ENCODE assay signal across 15 mouse cellular contexts in genomic region chr4:86663919-86664318, GRCm38 (mm10). TPM values are rescaled to one million over a fixed set of nuclear protein-coding genes. Genes with fewer than 3 reads are reported as not detected.
DNase-seq lines count a peak whose midpoint lies in the region; ATAC-seq and TF ChIP-seq lines count a peak whose summit lies in the region.
"Had no signal": no experiment of that assay in that cellular context is flagged by ENCODE, and none has a peak within 500 bp of the region (broad histone marks: within the 10 kb centered on the region; RNA-seq: fewer than 3 reads in every experiment).

No protein-coding gene starts in this region.

- WGBS in embryonic facial prominence, embryonic 11.5 days = 42% methylated on average over 4 of the region's 4 CpGs
- WGBS in embryonic facial prominence, embryonic 10.5 days = 52% methylated on average over 4 of the region's 4 CpGs
- 51% methylated on average over 4 of the region's 4 CpGs for WGBS in lung, postnatal 0 days
- WGBS in liver, embryonic 11.5 days = 28% methylated on average over 4 of the region's 4 CpGs
- 87% methylated on average over 4 of the region's 4 CpGs for WGBS in midbrain, embryonic 14.5 days

- no peak for TF ChIP-seq CTCF in lung, postnatal 0 days (IDR thresholded peaks at IDR 0.05)

- H3K4me2 ChIP-seq in embryonic facial prominence, embryonic 11.5 days (ENCODE audit: low read depth, low read length) = no peak overlapping the region
- no peak overlapping the region for H3K4me2 ChIP-seq in lung, postnatal 0 days (replicated peaks; ENCODE audit: low read depth, low read length)
- H3K4me2 ChIP-seq in liver, embryonic 11.5 days = peak overlapping the region; percentile 55
- no peak overlapping the region for H3K4me2 ChIP-seq in midbrain, embryonic 14.5 days (ENCODE audit: low read length)
- H3K4me2 ChIP-seq: forebrain, embryonic 12.5 days; neural tube, embryonic 12.5 days had no signal

- H3K9me3 ChIP-seq in embryonic facial prominence, embryonic 11.5 days (replicated peaks; ENCODE audit: control insufficient read depth, low read length) = no peaks in the 10 kb centered on the region
- H3K9me3 ChIP-seq in embryonic facial prominence, embryonic 10.5 days = no peaks in the 10 kb centered on the region
- no peaks in the 10 kb centered on the region for H3K9me3 ChIP-seq in lung, postnatal 0 days (ENCODE audit: low read length)
- H3K9me3 ChIP-seq in liver, embryonic 11.5 days (ENCODE audit: control insufficient read depth, low read length) = no peaks in the 10 kb centered on the region
- no peaks in the 10 kb centered on the region for H3K9me3 ChIP-seq in midbrain, embryonic 14.5 days (ENCODE audit: control insufficient read depth, low read length)
- H3K9me3 ChIP-seq: forebrain, embryonic 12.5 days; neural tube, embryonic 12.5 days had no signal

- H3K4me3 ChIP-seq in embryonic facial prominence, embryonic 11.5 days (ENCODE audit: low read depth, low read length) = no peak overlapping the region
- H3K4me3 ChIP-seq in embryonic facial prominence, embryonic 10.5 days = no peak overlapping the region
- no peak overlapping the region for H3K4me3 ChIP-seq in lung, postnatal 0 days (ENCODE audit: low read depth, low read length)
- no peak overlapping the region; the same call in 1 of the 2 replicates for H3K4me3 ChIP-seq in liver, embryonic 11.5 days (ENCODE audit: low read depth, low read length)
- no peak overlapping the region for H3K4me3 ChIP-seq in midbrain, embryonic 14.5 days (replicated peaks; ENCODE audit: low read depth, low read length)
- H3K4me3 ChIP-seq: forebrain, embryonic 12.5 days; neural tube, embryonic 12.5 days had no signal

- H3K9ac ChIP-seq in embryonic facial prominence, embryonic 11.5 days (replicated peaks; ENCODE audit: low read length) = no peak overlapping the region
- H3K9ac ChIP-seq in lung, postnatal 0 days (replicated peaks; ENCODE audit: low read depth) = no peak overlapping the region
- H3K9ac ChIP-seq in liver, embryonic 11.5 days (ENCODE audit: low read depth, low read length) = no peak overlapping the region
- no peak overlapping the region for H3K9ac ChIP-seq in midbrain, embryonic 14.5 days (replicated peaks; ENCODE audit: low read length)
- H3K9ac ChIP-seq: forebrain, embryonic 12.5 days; neural tube, embryonic 12.5 days had no signal

- ATAC-seq in embryonic facial prominence, embryonic 11.5 days (replicated peaks; ENCODE audit: insufficient number of reproducible peaks, low FRiP score, low TSS enrichment, low read depth) = no peak
- peak; percentile 85 for ATAC-seq in lung, postnatal 0 days
- ATAC-seq in liver, embryonic 11.5 days (replicated peaks; ENCODE audit: low FRiP score) = peak; percentile 95
- ATAC-seq in midbrain, embryonic 14.5 days (ENCODE audit: low FRiP score, low TSS enrichment) = no peak

- peak; percentile 54 for DNase-seq in embryonic facial prominence, embryonic 11.5 days (ENCODE audit: low spot score)
- DNase-seq in embryonic facial prominence, embryonic 10.5 days (ENCODE audit: low spot score) = no peak
- DNase-seq in lung, postnatal 0 days (ENCODE audit: low spot score) = peak; percentile 82
- no peak for DNase-seq in lung, postnatal 14 days
- DNase-seq in liver, embryonic 11.5 days (ENCODE audit: low spot score) = no peak
- DNase-seq in layer of hippocampus, postnatal 25 days (ENCODE audit: extremely low spot score in 1 of 2, low spot score in 1 of 2) = no peak
- no peak for DNase-seq in midbrain, embryonic 14.5 days
- no peak for DNase-seq in right cerebral cortex, adult 2 months (ENCODE audit: low spot score in 2 of 2)
- DNase-seq: adrenal gland, adult 8-10 months; layer of hippocampus, adult 9-11 months; retina, postnatal 1 day had no signal

- no peaks in the 10 kb centered on the region; the same call in 1 of the 2 replicates for H3K36me3 ChIP-seq in embryonic facial prominence, embryonic 11.5 days (replicated peaks; ENCODE audit: control insufficient read depth, insufficient read depth, low read depth, low read length)
- peaks cover 67% of the 10 kb centered on the region for H3K36me3 ChIP-seq in embryonic facial prominence, embryonic 10.5 days (replicated peaks)
- peaks cover 12% of the 10 kb centered on the region for H3K36me3 ChIP-seq in lung, postnatal 0 days (ENCODE audit: insufficient read depth, low read length)
- H3K36me3 ChIP-seq in liver, embryonic 11.5 days (ENCODE audit: control insufficient read depth, insufficient read depth, low read length) = peaks cover 32% of the 10 kb centered on the region
- H3K36me3 ChIP-seq in midbrain, embryonic 14.5 days (ENCODE audit: control insufficient read depth, insufficient read depth, low read length) = peaks cover 14% of the 10 kb centered on the region

- no peak overlapping the region for H3K27ac ChIP-seq in embryonic facial prominence, embryonic 11.5 days (replicated peaks; ENCODE audit: low read depth, low read length)
- no peak overlapping the region for H3K27ac ChIP-seq in embryonic facial prominence, embryonic 10.5 days (replicated peaks)
- no peak overlapping the region for H3K27ac ChIP-seq in lung, postnatal 0 days (ENCODE audit: low read length)
- peak overlapping the region; percentile 58 for H3K27ac ChIP-seq in liver, embryonic 11.5 days (ENCODE audit: low read depth, low read length)
- H3K27ac ChIP-seq in midbrain, embryonic 14.5 days (replicated peaks; ENCODE audit: low read depth, low read length) = no peak overlapping the region
- H3K27ac ChIP-seq: forebrain, embryonic 12.5 days; kidney, postnatal 0 days; macrophage; neural tube, embryonic 12.5 days had no signal

- H3K27me3 ChIP-seq in embryonic facial prominence, embryonic 11.5 days (ENCODE audit: control insufficient read depth, insufficient read depth, low read length) = no peaks in the 10 kb centered on the region
- no peaks in the 10 kb centered on the region for H3K27me3 ChIP-seq in embryonic facial prominence, embryonic 10.5 days (replicated peaks; ENCODE audit: low read depth, poor library complexity, severe bottlenecking)
- H3K27me3 ChIP-seq in lung, postnatal 0 days (replicated peaks; ENCODE audit: insufficient read depth, low read length) = no peaks in the 10 kb centered on the region
- no peaks in the 10 kb centered on the region for H3K27me3 ChIP-seq in liver, embryonic 11.5 days (replicated peaks; ENCODE audit: control insufficient read depth, insufficient read depth, low read length)
- H3K27me3 ChIP-seq in midbrain, embryonic 14.5 days (ENCODE audit: control insufficient read depth, insufficient read depth, low read length) = no peaks in the 10 kb centered on the region
- H3K27me3 ChIP-seq: forebrain, embryonic 12.5 days; neural tube, embryonic 12.5 days had no signal

- peak; percentile 58; the same call in 1 of the 2 replicates for TF ChIP-seq EP300 in lung, postnatal 0 days (IDR thresholded peaks at IDR 0.05)

- no peaks in the 10 kb centered on the region for H3K4me1 ChIP-seq in embryonic facial prominence, embryonic 11.5 days (ENCODE audit: control insufficient read depth, insufficient read depth, low read length)
- H3K4me1 ChIP-seq in embryonic facial prominence, embryonic 10.5 days = peaks cover 7% of the 10 kb centered on the region
- peaks cover under 1% of the 10 kb centered on the region; the same call in 1 of the 2 replicates for H3K4me1 ChIP-seq in lung, postnatal 0 days (ENCODE audit: insufficient read depth, low read depth, low read length)
- H3K4me1 ChIP-seq in liver, embryonic 11.5 days (replicated peaks; ENCODE audit: control insufficient read depth, insufficient read depth, low read length) = peaks cover 37% of the 10 kb centered on the region
- H3K4me1 ChIP-seq in midbrain, embryonic 14.5 days (ENCODE audit: control insufficient read depth, insufficient read depth, low read length) = no peaks in the 10 kb centered on the region; the same call in 1 of the 2 replicates

RNA-seq across cellular contexts. Expression of gene Plin2, which starts 5.9 kb away (rescaled TPM):
- 79.8 and 91.4 TPM in 2 replicates for polyA plus RNA-seq in embryonic facial prominence, embryonic 11.5 days (2014; fragmentation: Nextera tagmentation; extraction: Ambion mirVana)
- 70.4 and 75.4 TPM in 2 replicates for polyA plus RNA-seq in embryonic facial prominence, embryonic 10.5 days (2016; fragmentation: Nextera tagmentation; extraction: Ambion mirVana)
- polyA plus RNA-seq in lung, postnatal 0 days (2015; fragmentation: Nextera tagmentation; extraction: Ambion mirVana) = 220 and 252 TPM in 2 replicates
- 161 and 169 TPM in 2 replicates for polyA plus RNA-seq in liver, embryonic 11.5 days (2014; fragmentation: Nextera tagmentation; extraction: Ambion mirVana)
- 10 to 100 TPM; 13.1 to 15.0 TPM for total RNA-seq in layer of hippocampus, postnatal 25 days (2021)
- 30.9 and 41.3 TPM in 2 replicates for polyA plus RNA-seq in midbrain, embryonic 14.5 days (2014; fragmentation: Nextera tagmentation; extraction: Ambion mirVana)

RNA-seq across cellular contexts. Expression of gene Haus6, which starts 52.1 kb away (rescaled TPM):
- polyA plus RNA-seq in embryonic facial prominence, embryonic 11.5 days (2014; fragmentation: Nextera tagmentation; extraction: Ambion mirVana) = 30.7 and 32.6 TPM in 2 replicates
- 30.3 and 31.7 TPM in 2 replicates for polyA plus RNA-seq in embryonic facial prominence, embryonic 10.5 days (2016; fragmentation: Nextera tagmentation; extraction: Ambion mirVana)
- 4.7 and 5.3 TPM in 2 replicates for polyA plus RNA-seq in lung, postnatal 0 days (2015; fragmentation: Nextera tagmentation; extraction: Ambion mirVana)
- polyA plus RNA-seq in liver, embryonic 11.5 days (2014; fragmentation: Nextera tagmentation; extraction: Ambion mirVana) = 27.8 and 30.6 TPM in 2 replicates
- total RNA-seq in layer of hippocampus, postnatal 25 days (2021) = 1 to 10 TPM; 6.2 to 7.3 TPM
- 6.2 and 9.8 TPM in 2 replicates for polyA plus RNA-seq in midbrain, embryonic 14.5 days (2014; fragmentation: Nextera tagmentation; extraction: Ambion mirVana)

Comparison
In these comparisons a context has a peak if more than half of its experiments do, and no peak if none do; other contexts are left out.
1. DNase-seq: peak in embryonic facial prominence, embryonic 11.5 days (single experiment) and lung, postnatal 0 days (single experiment); none in embryonic facial prominence, embryonic 10.5 days (single experiment), lung, postnatal 14 days (single experiment), liver, embryonic 11.5 days (single experiment), layer of hippocampus, postnatal 25 days (0 of 2), midbrain, embryonic 14.5 days (single experiment) and right cerebral cortex, adult 2 months (0 of 2).
2. ATAC-seq: peak in lung, postnatal 0 days (single experiment) and liver, embryonic 11.5 days (single experiment); none in embryonic facial prominence, embryonic 11.5 days (single experiment) and midbrain, embryonic 14.5 days (single experiment).